Mouse (Mus musculus) monocyte, adult 5-6 weeks (primary cell): ENCODE data around the gene Pnldc1. TPM values are rescaled to one million over a fixed set of nuclear protein-coding genes. Genes with fewer than 3 reads are reported as not detected.

Source experiments
- ATAC-seq: fragments of 153-309, 156-312 bp; replicated peaks from 2 replicates; pipeline ENCODE4 v1.8.0; 2017; ENCODE audit warnings: mild to moderate bottlenecking; ENCODE audit not compliant: low TSS enrichment, insufficient number of reproducible peaks, severe bottlenecking, poor library complexity, low FRiP score
- total RNA-seq: library from RNA; stranded (forward); fragments of 200-1000, 200-491, 200-594 nt; gene quantifications from 3 replicates; pipeline ENCODE4 v1.2.3, GENCODE M21; 2017

Pnldc1 gene
- total RNA-seq, 1 experiment from 2014 or later: not detected

- no peak for ATAC-seq
Measured at GRCm38 (mm10) chr17:12868640-12869039, 41.4 kb downstream of the Pnldc1 start.

GRCm38 (mm10) chr17:12868043-12868442 is 42.0 kb downstream of the Pnldc1 start, which contains the start of gene Mas1:
Gene Mas1 (minus strand): TSS chr17:12868143.
- no peak for ATAC-seq

- no peak for ATAC-seq
Measured at GRCm38 (mm10) chr17:12866853-12867252, 43.2 kb downstream of the Pnldc1 start.

GRCm38 (mm10) chr17:12865407-12865806 is 44.6 kb downstream of the Pnldc1 start:
- ATAC-seq: no peak

- ATAC-seq: no peak
Measured at GRCm38 (mm10) chr17:12864111-12864510, 45.9 kb downstream of the Pnldc1 start.

- ATAC-seq: no peak
Measured at GRCm38 (mm10) chr17:12859006-12859520, 51.0 kb downstream of the Pnldc1 start.

- ATAC-seq: no peak
Measured at GRCm38 (mm10) chr17:12858072-12858471, 52.0 kb downstream of the Pnldc1 start.

GRCm38 (mm10) chr17:12857395-12857794 is 52.6 kb downstream of the Pnldc1 start:
- no peak for ATAC-seq

GRCm38 (mm10) chr17:12854386-12854785 is 55.6 kb downstream of the Pnldc1 start:
- ATAC-seq: no peak

GRCm38 (mm10) chr17:12853821-12854220 is 56.2 kb downstream of the Pnldc1 start:
- ATAC-seq: no peak

GRCm38 (mm10) chr17:12851689-12852088 is 58.3 kb downstream of the Pnldc1 start:
- ATAC-seq: no peak

- ATAC-seq: no peak
Measured at GRCm38 (mm10) chr17:12849778-12850382, 60.1 kb downstream of the Pnldc1 start.

- ATAC-seq: no peak
Measured at GRCm38 (mm10) chr17:12847736-12848135, 62.3 kb downstream of the Pnldc1 start.

- no peak for ATAC-seq
Measured at GRCm38 (mm10) chr17:12846474-12846873, 63.6 kb downstream of the Pnldc1 start.

GRCm38 (mm10) chr17:12845862-12846261 is 64.2 kb downstream of the Pnldc1 start:
- ATAC-seq: no peak

- ATAC-seq: no peak
Measured at GRCm38 (mm10) chr17:12844540-12844939, 65.5 kb downstream of the Pnldc1 start.

- no peak for ATAC-seq
Measured at GRCm38 (mm10) chr17:12843826-12844225, 66.2 kb downstream of the Pnldc1 start.

GRCm38 (mm10) chr17:12839475-12840267 is 70.4 kb downstream of the Pnldc1 start:
- ATAC-seq: no peak
